10 mouse cellular contexts compared by ENCODE assay signal in the genomic region with DNA sequence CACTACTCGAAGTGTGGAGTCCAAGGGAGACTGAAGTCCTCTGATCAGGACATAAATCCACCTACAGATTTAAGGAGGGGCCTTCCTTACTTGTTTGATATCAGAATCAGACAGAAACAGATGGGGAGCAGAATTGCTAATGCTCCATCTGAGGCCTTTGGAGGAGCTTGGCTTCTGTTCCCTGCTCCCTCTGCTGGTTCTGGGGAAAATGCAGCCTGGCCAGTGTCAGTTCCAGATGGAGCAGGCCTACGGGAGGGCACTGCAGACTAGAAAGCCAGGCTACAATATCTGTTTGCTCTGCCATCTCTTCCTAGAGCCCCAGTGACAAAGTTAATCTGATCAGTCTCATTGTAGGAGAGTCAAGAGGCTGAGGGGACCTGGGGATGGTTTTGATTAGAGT. TPM values are rescaled to one million over a fixed set of nuclear protein-coding genes. Genes with fewer than 3 reads are reported as not detected.
DNase-seq lines count a peak whose midpoint lies in the region; ATAC-seq and TF ChIP-seq lines count a peak whose summit lies in the region.
"Had no signal": no experiment of that assay in that cellular context is flagged by ENCODE, and none has a peak within 500 bp of the region (broad histone marks: within the 10 kb centered on the region; RNA-seq: fewer than 3 reads in every experiment).

No protein-coding gene starts in this region.

- H3K4me2 ChIP-seq in forebrain, embryonic 13.5 days = no peak overlapping the region
- H3K4me2 ChIP-seq in forebrain, embryonic 11.5 days (ENCODE audit: low read depth, low read length, severe bottlenecking) = no peak overlapping the region
- no peak overlapping the region for H3K4me2 ChIP-seq in liver, embryonic 14.5 days (ENCODE audit: low read depth)
- H3K4me2 ChIP-seq: embryonic facial prominence, embryonic 12.5 days; liver, embryonic 15.5 days had no signal

- no peaks in the 10 kb centered on the region for H3K4me1 ChIP-seq in forebrain, embryonic 13.5 days
- no peaks in the 10 kb centered on the region for H3K4me1 ChIP-seq in forebrain, embryonic 11.5 days (replicated peaks; ENCODE audit: control insufficient read depth, insufficient read depth, low read length)
- H3K4me1 ChIP-seq in liver, embryonic 14.5 days (replicated peaks; ENCODE audit: control insufficient read depth in 2 of 2, insufficient read depth in 2 of 2, low read length in 1 of 2) = no peaks in the 10 kb centered on the region
- H3K4me1 ChIP-seq: embryonic facial prominence, embryonic 12.5 days; liver, embryonic 15.5 days had no signal

- no peak overlapping the region for H3K27ac ChIP-seq in forebrain, embryonic 13.5 days
- no peak overlapping the region for H3K27ac ChIP-seq in forebrain, embryonic 11.5 days (ENCODE audit: low read depth, low read length)
- no peak overlapping the region for H3K27ac ChIP-seq in liver, embryonic 14.5 days
- H3K27ac ChIP-seq: embryonic facial prominence, embryonic 12.5 days; liver, embryonic 15.5 days had no signal

- no peaks in the 10 kb centered on the region for H3K27me3 ChIP-seq in forebrain, embryonic 13.5 days
- no peaks in the 10 kb centered on the region for H3K27me3 ChIP-seq in forebrain, embryonic 11.5 days (ENCODE audit: control insufficient read depth, insufficient read depth, low read length)
- H3K27me3 ChIP-seq in liver, embryonic 14.5 days (ENCODE audit: control insufficient read depth, insufficient read depth, low read length) = no peaks in the 10 kb centered on the region
- H3K27me3 ChIP-seq: embryonic facial prominence, embryonic 12.5 days; liver, embryonic 15.5 days had no signal

- H3K9ac ChIP-seq in forebrain, embryonic 13.5 days = no peak overlapping the region
- no peak overlapping the region for H3K9ac ChIP-seq in forebrain, embryonic 11.5 days (ENCODE audit: low read length)
- no peak overlapping the region for H3K9ac ChIP-seq in liver, embryonic 14.5 days (replicated peaks)
- H3K9ac ChIP-seq: embryonic facial prominence, embryonic 12.5 days; liver, embryonic 15.5 days had no signal

- no peak overlapping the region for H3K4me3 ChIP-seq in forebrain, embryonic 13.5 days
- H3K4me3 ChIP-seq in forebrain, embryonic 11.5 days (ENCODE audit: low read depth, low read length) = no peak overlapping the region
- H3K4me3 ChIP-seq in liver, embryonic 14.5 days (ENCODE audit: insufficient read depth in 1 of 2, low read depth in 2 of 2, low read length in 2 of 2) = no peak overlapping the region
- H3K4me3 ChIP-seq: embryonic facial prominence, embryonic 12.5 days; liver, embryonic 15.5 days had no signal

- H3K9me3 ChIP-seq in forebrain, embryonic 13.5 days (replicated peaks) = no peaks in the 10 kb centered on the region
- H3K9me3 ChIP-seq in forebrain, embryonic 11.5 days (ENCODE audit: control insufficient read depth, low read length) = no peaks in the 10 kb centered on the region
- H3K9me3 ChIP-seq in liver, embryonic 14.5 days (ENCODE audit: control insufficient read depth, low read length) = no peaks in the 10 kb centered on the region
- H3K9me3 ChIP-seq: embryonic facial prominence, embryonic 12.5 days; liver, embryonic 15.5 days had no signal

- TF ChIP-seq EP300 in liver, embryonic 14.5 days (IDR thresholded peaks at IDR 0.05; ENCODE audit: low read depth) = no peak

- peak; percentile 45 for TF ChIP-seq CTCF in liver, embryonic 14.5 days (IDR thresholded peaks at IDR 0.05; ENCODE audit: low read depth)

- peak; percentile 86; the same call in 1 of the 2 replicates for ATAC-seq in forebrain, embryonic 13.5 days
- no peak for ATAC-seq in forebrain, embryonic 11.5 days (replicated peaks; ENCODE audit: low FRiP score)
- ATAC-seq in liver, embryonic 14.5 days (ENCODE audit: insufficient read depth) = no peak
- no peak for ATAC-seq in CD4-positive, CD25-positive, alpha-beta regulatory T cell, adult 4 months

- H3K36me3 ChIP-seq in forebrain, embryonic 13.5 days (ENCODE audit: poor library complexity, severe bottlenecking) = no peaks in the 10 kb centered on the region
- H3K36me3 ChIP-seq in forebrain, embryonic 11.5 days (ENCODE audit: control insufficient read depth, insufficient read depth, low read length) = no peaks in the 10 kb centered on the region
- no peaks in the 10 kb centered on the region for H3K36me3 ChIP-seq in liver, embryonic 14.5 days (replicated peaks; ENCODE audit: control insufficient read depth, insufficient read depth, low read depth)
- H3K36me3 ChIP-seq: embryonic facial prominence, embryonic 12.5 days; liver, embryonic 15.5 days had no signal

- DNase-seq in forebrain, embryonic 11.5 days (ENCODE audit: low spot score) = no peak
- DNase-seq in ES-CJ7 (ENCODE audit: low read depth, low spot score) = peak; percentile 13
- DNase-seq in cerebellum, postnatal 25 days = peak; percentile 86 to 90
- DNase-seq in kidney, postnatal 10 days = peak; percentile 76
- no peak for DNase-seq in liver, embryonic 14.5 days (ENCODE audit: low read depth in 3 of 3, low spot score in 3 of 3)
- DNase-seq in right cerebral cortex, postnatal 10 days (ENCODE audit: low spot score in 2 of 2) = peak; percentile 76 to 80

- 52% methylated on average over 2 of the region's 2 CpGs for WGBS in forebrain, embryonic 13.5 days
- 67% methylated on average over 2 of the region's 2 CpGs for WGBS in forebrain, embryonic 11.5 days
- 37% methylated on average over 2 of the region's 2 CpGs for WGBS in liver, embryonic 14.5 days (ENCODE audit: insufficient replicate concordance)

RNA-seq across cellular contexts. Expression of a gene that starts 43.0 kb away (rescaled TPM):
- 2.0 and 2.3 TPM in 2 replicates for polyA plus RNA-seq in forebrain, embryonic 13.5 days (2015; fragmentation: Nextera tagmentation; extraction: Ambion mirVana)
- polyA plus RNA-seq in forebrain, embryonic 11.5 days (2014; fragmentation: Nextera tagmentation; extraction: Ambion mirVana) = 3.4 and 3.7 TPM in 2 replicates
- 16.7 and 19.1 TPM in 2 replicates for polyA plus RNA-seq in liver, embryonic 14.5 days (2012; rRNA removed)
- 26.8 and 28.2 TPM in 2 replicates for polyA plus RNA-seq in liver, embryonic 14.5 days (2014; fragmentation: Nextera tagmentation; extraction: Ambion mirVana)
- polyA plus RNA-seq in CD4-positive, CD25-positive, alpha-beta regulatory T cell, adult 4 months (2017; shearing (Covaris generic)) = 10 to 100 TPM; 15.7 to 27.0 TPM

Comparison
In these comparisons a context has a peak if more than half of its experiments do, and no peak if none do; other contexts are left out.
1. DNase-seq: peak in ES-CJ7 (single experiment), cerebellum, postnatal 25 days (2 of 2), kidney, postnatal 10 days (single experiment) and right cerebral cortex, postnatal 10 days (2 of 2); none in forebrain, embryonic 11.5 days (single experiment) and liver, embryonic 14.5 days (0 of 3).